Mouse (Mus musculus) MEL (cell line): Measurements from ENCODE around the gene Pygm. TPM values are rescaled to one million over a fixed set of nuclear protein-coding genes. Genes with fewer than 3 reads are reported as not detected.

ENCODE experiments used
- DNase-seq: peaks from one replicate; pipeline ENCODE4 v3.0.0; 2011; ENCODE audit warnings: low read depth, low spot score
- H3K27ac ChIP-seq: 2 replicates; pipeline ENCODE4 v1.5.1; 2012; ENCODE audit warnings: low read depth, mild to moderate bottlenecking, control low read depth, low read length, moderate library complexity; ENCODE audit not compliant: control insufficient read depth
- H3K27me3 ChIP-seq, 2 experiments: fragments of 150-350 bp in 1 of 2; sonication (generic) in 1 of 2; 2 replicates each; pipeline ENCODE4 v1.6.1; 2012; ENCODE audit warnings: low read length in 2 of 2, mild to moderate bottlenecking in 2 of 2, improper control_type of control experiment in 1 of 2, moderate library complexity in 1 of 2; ENCODE audit not compliant: insufficient read depth in 2 of 2, control insufficient read depth in 1 of 2
- H3K36me3 ChIP-seq, 2 experiments: 2 replicates each; pipeline ENCODE4 v1.6.1; 2012 to 2014; ENCODE audit warnings: low read length in 2 of 2, improper control_type of control experiment in 1 of 2, inconsistent platforms in 1 of 2, mild to moderate bottlenecking in 1 of 2; ENCODE audit not compliant: insufficient read depth in 2 of 2, control insufficient read depth in 1 of 2
- H3K4me1 ChIP-seq, 2 experiments: fragments of 150-350 bp in 1 of 2; sonication (generic) in 1 of 2; 2 replicates each; pipeline ENCODE4 v1.6.1; 2012; ENCODE audit warnings: low read length in 2 of 2, improper control_type of control experiment in 1 of 2, mild to moderate bottlenecking in 1 of 2; ENCODE audit not compliant: insufficient read depth in 2 of 2, control insufficient read depth in 1 of 2
- H3K4me3 ChIP-seq, 2 experiments: fragments of 150-350 bp in 1 of 2; sonication (generic) in 1 of 2; 2 replicates each; pipeline ENCODE4 v1.5.1; 2012; ENCODE audit warnings: low read depth in 2 of 2, low read length in 2 of 2, mild to moderate bottlenecking in 2 of 2, moderate library complexity in 2 of 2, control low read depth in 1 of 2, improper control_type of control experiment in 1 of 2; ENCODE audit not compliant: control insufficient read depth in 1 of 2, insufficient read depth in 1 of 2
- H3K79me2 ChIP-seq: 2 replicates; pipeline ENCODE4 v1.6.1; 2012; ENCODE audit warnings: mild to moderate bottlenecking, low read length, moderate library complexity; ENCODE audit not compliant: control insufficient read depth, poor library complexity, insufficient read depth
- H3K9ac ChIP-seq: 2 replicates; pipeline ENCODE4 v1.6.1; 2012; ENCODE audit warnings: low read depth, mild to moderate bottlenecking, control low read depth, low read length, moderate library complexity; ENCODE audit not compliant: control insufficient read depth, poor library complexity, severe bottlenecking
- H3K9me3 ChIP-seq: fragments of 150-350 bp; sonication (generic); replicated peaks from 2 replicates; pipeline ENCODE4 v1.6.1; 2012; ENCODE audit warnings: mild to moderate bottlenecking, low read length, improper control_type of control experiment, moderate library complexity; ENCODE audit not compliant: insufficient read depth
- BHLHE40 ChIP-seq: IDR thresholded peaks from 2 replicates; pipeline ENCODE4 v1.6.1; 2012; ENCODE audit warnings: low read depth, mild to moderate bottlenecking, inconsistent platforms, low read length, improper control_type of control experiment, borderline replicate concordance
- CHD2 ChIP-seq: IDR thresholded peaks from 2 replicates; pipeline ENCODE4 v1.6.1; 2011; ENCODE audit warnings: low read length, improper control_type of control experiment
- CTCF ChIP-seq, 3 experiments: IDR thresholded peaks in 2 of 3; conservative IDR thresholded peaks in 1 of 3; 2 replicates each; pipeline ENCODE4 v1.5.1; 2011 to 2012; ENCODE audit warnings: low read length in 3 of 3, low read depth in 2 of 3, mild to moderate bottlenecking in 2 of 3, improper control_type of control experiment in 1 of 3, inconsistent platforms in 1 of 3, mixed read lengths in 1 of 3, moderate library complexity in 1 of 3; ENCODE audit not compliant: control insufficient read depth in 1 of 3, insufficient read depth in 1 of 3, poor library complexity in 1 of 3, severe bottlenecking in 1 of 3
- E2F4 ChIP-seq: IDR thresholded peaks from 2 replicates; pipeline ENCODE4 v1.6.1; 2011; ENCODE audit warnings: low read depth, low read length, improper control_type of control experiment, borderline replicate concordance
- ELF1 ChIP-seq: IDR thresholded peaks from 2 replicates; pipeline ENCODE4 v1.6.1; 2014; ENCODE audit warnings: low read depth, mild to moderate bottlenecking, inconsistent platforms, low read length, improper control_type of control experiment, moderate library complexity
- EP300 ChIP-seq, 2 experiments: IDR thresholded peaks; 2 replicates each; pipeline ENCODE4 v1.6.1; 2011; ENCODE audit warnings: improper control_type of control experiment in 2 of 2, low read length in 2 of 2, low read depth in 1 of 2, mild to moderate bottlenecking in 1 of 2
- ETS1 ChIP-seq: IDR thresholded peaks from 2 replicates; pipeline ENCODE4 v1.6.1; 2012; ENCODE audit warnings: low read depth, mild to moderate bottlenecking, inconsistent platforms, low read length, improper control_type of control experiment, moderate library complexity
- GABPA ChIP-seq: IDR thresholded peaks from 2 replicates; pipeline ENCODE4 v1.6.1; 2012; ENCODE audit warnings: low read depth, mild to moderate bottlenecking, inconsistent platforms, low read length, improper control_type of control experiment, moderate library complexity
- HCFC1 ChIP-seq: IDR thresholded peaks from 2 replicates; pipeline ENCODE4 v1.6.1; 2012; ENCODE audit warnings: low read depth, mild to moderate bottlenecking, inconsistent platforms, low read length, improper control_type of control experiment, moderate library complexity
- JUND ChIP-seq: IDR thresholded peaks from 2 replicates; pipeline ENCODE4 v1.6.1; 2011; ENCODE audit warnings: low read depth, mild to moderate bottlenecking, improper control_type of control experiment, low read length
- KAT2A ChIP-seq: conservative IDR thresholded peaks from 2 replicates; pipeline ENCODE4 v1.6.1; 2012; ENCODE audit warnings: low read depth, low read length, improper control_type of control experiment, inconsistent platforms
- MAFK ChIP-seq: IDR thresholded peaks from 2 replicates; pipeline ENCODE4 v1.6.1; 2011; ENCODE audit warnings: low read depth, mild to moderate bottlenecking, low read length, improper control_type of control experiment, borderline replicate concordance
- MAZ ChIP-seq: IDR thresholded peaks from 2 replicates; pipeline ENCODE4 v1.6.1; 2012; ENCODE audit warnings: low read depth, mild to moderate bottlenecking, inconsistent platforms, low read length, improper control_type of control experiment
- MYC ChIP-seq: IDR thresholded peaks from 2 replicates; pipeline ENCODE4 v1.6.1; 2011; ENCODE audit warnings: low read depth, mild to moderate bottlenecking, low read length, improper control_type of control experiment, moderate library complexity
- NRF1 ChIP-seq: IDR thresholded peaks from 2 replicates; pipeline ENCODE4 v1.6.1; 2014; ENCODE audit warnings: low read depth, mild to moderate bottlenecking, inconsistent platforms, low read length, improper control_type of control experiment, moderate library complexity; ENCODE audit not compliant: poor library complexity, insufficient read depth, severe bottlenecking
- POLR2AphosphoS5 ChIP-seq: IDR thresholded peaks from 2 replicates; pipeline ENCODE4 v1.6.1; 2012; ENCODE audit warnings: low read depth, borderline replicate concordance, mild to moderate bottlenecking, inconsistent platforms, low read length, moderate library complexity, mixed read lengths
- RAD21 ChIP-seq: IDR thresholded peaks from 2 replicates; pipeline ENCODE4 v1.6.1; 2011; ENCODE audit warnings: mild to moderate bottlenecking, low read depth, low read length, improper control_type of control experiment
- RCOR1 ChIP-seq: IDR thresholded peaks from 2 replicates; pipeline ENCODE4 v1.6.1; 2012; ENCODE audit warnings: low read depth, mild to moderate bottlenecking, inconsistent platforms, low read length, improper control_type of control experiment
- TCF12 ChIP-seq: IDR thresholded peaks from 2 replicates; pipeline ENCODE4 v1.6.1; 2014; ENCODE audit warnings: low read depth, mild to moderate bottlenecking, inconsistent platforms, low read length, improper control_type of control experiment, moderate library complexity
- UBTF ChIP-seq: IDR thresholded peaks from 2 replicates; pipeline ENCODE4 v1.6.1; 2012; ENCODE audit warnings: low read depth, mild to moderate bottlenecking, inconsistent platforms, low read length, improper control_type of control experiment, moderate library complexity, borderline replicate concordance; ENCODE audit not compliant: insufficient read depth
- USF1 ChIP-seq: IDR thresholded peaks from 2 replicates; pipeline ENCODE4 v1.6.1; 2014; ENCODE audit warnings: low read depth, mild to moderate bottlenecking, inconsistent platforms, low read length, improper control_type of control experiment, moderate library complexity
- ZC3H11A ChIP-seq: IDR thresholded peaks from 2 replicates; pipeline ENCODE4 v1.6.1; 2012; ENCODE audit warnings: low read depth, mild to moderate bottlenecking, inconsistent platforms, low read length, improper control_type of control experiment
- ZKSCAN1 ChIP-seq: IDR thresholded peaks from 2 replicates; pipeline ENCODE4 v1.6.1; 2012; ENCODE audit warnings: low read depth, mild to moderate bottlenecking, inconsistent platforms, low read length, improper control_type of control experiment, moderate library complexity
- polyA plus RNA-seq, 2 experiments: library from polyadenylated mRNA; stranded (reverse) in 1 of 2; unstranded in 1 of 2; fragments of >175 nt in 1 of 2; fragments of >200 nt in 1 of 2; gene quantifications; 2 replicates each; pipeline versions ENCODE4 v1.2.1 to v1.2.4; 2012; ENCODE audit warnings: low replicate concordance in 2 of 2, low read depth in 1 of 2; ENCODE audit not compliant: insufficient read length in 2 of 2, insufficient read depth in 1 of 2, missing spikeins in 1 of 2
- total RNA-seq: library from RNA; depleted of rRNA; stranded (reverse); fragments of 300-350 nt; gene quantifications from 2 replicates; pipeline ENCODE4 v1.2.3, GENCODE M21; 2012

Gene Pygm
- total and polyA plus RNA-seq, 3 experiments: 0.73 to 3.3 TPM; not detected in 1

GRCm38 (mm10) chr19:6445761-6446423, 61.7 kb downstream of the Pygm start:
- peaks cover 3 to 9% of the 10 kb centered on the region in 2 experiments; a peak in 3 of 4 replicates for H3K4me1 ChIP-seq
- no peak overlapping the region for H3K27ac ChIP-seq
- TF ChIP-seq JUND (no peak), NRF1 (no peak), CTCF (IDR thresholded peaks at IDR 0.05 in 2 of 3, conservative IDR thresholded peaks at IDR 0.05 in 1 of 3; ENCODE audit: control insufficient read depth in 1 of 3, insufficient read depth in 1 of 3, low read depth in 2 of 3, low read length in 3 of 3, poor library complexity in 1 of 3, severe bottlenecking in 1 of 3) (no peak), CHD2 (no peak), USF1 (no peak), MYC (no peak), ZC3H11A (no peak), ZKSCAN1 (no peak), EP300 (IDR thresholded peaks at IDR 0.05; ENCODE audit: low read depth in 1 of 2, low read length in 2 of 2) (no peak), KAT2A (no peak), ETS1 (no peak), RCOR1 (no peak), MAFK (no peak), MAZ (no peak), HCFC1 (no peak), BHLHE40 (no peak)
- no peak overlapping the region for H3K9ac ChIP-seq
- H3K36me3 ChIP-seq: peaks cover 0 to 5% of the 10 kb centered on the region in 2 experiments; a peak in 2 of 4 replicates
- H3K9me3 ChIP-seq: no peaks in the 10 kb centered on the region
- H3K27me3 ChIP-seq: no peaks in the 10 kb centered on the region; a peak in 1 of 4 replicates
- no peak for DNase-seq
- H3K79me2 ChIP-seq: no peaks in the 10 kb centered on the region
- no peak overlapping the region for H3K4me3 ChIP-seq

- Histone ChIP-seq H3K27me3 (no peaks in the 10 kb centered on the region), H3K4me1 (peaks cover 3 to 9% of the 10 kb centered on the region in 2 experiments; a peak in 3 of 4 replicates), H3K27ac (no peak overlapping the region), H3K9me3 (no peaks in the 10 kb centered on the region), H3K79me2 (no peaks in the 10 kb centered on the region), H3K9ac (no peak overlapping the region), H3K4me3 (no peak overlapping the region), H3K36me3 (peaks cover 0 to 5% of the 10 kb centered on the region in 2 experiments; a peak in 2 of 4 replicates)
- TF ChIP-seq POLR2AphosphoS5 (no peak), UBTF (no peak), ZKSCAN1 (no peak), RAD21 (no peak), CTCF (IDR thresholded peaks at IDR 0.05 in 2 of 3, conservative IDR thresholded peaks at IDR 0.05 in 1 of 3; ENCODE audit: control insufficient read depth in 1 of 3, insufficient read depth in 1 of 3, low read depth in 2 of 3, low read length in 3 of 3, poor library complexity in 1 of 3, severe bottlenecking in 1 of 3) (no peak), ZC3H11A (no peak), GABPA (no peak), USF1 (no peak), EP300 (IDR thresholded peaks at IDR 0.05; ENCODE audit: low read depth in 1 of 2, low read length in 2 of 2) (no peak), JUND (no peak), TCF12 (no peak), RCOR1 (no peak), ELF1 (no peak), E2F4 (no peak)
- no peak for DNase-seq
These were observed 62.7 kb downstream of the Pygm start for GRCm38 (mm10) chr19:6446736-6447437.
